Mouse (Mus musculus) liver, adult 2 months (tissue): ENCODE data around the gene Pdzd2.

Source experiments
- CTCF ChIP-seq: fragments of 200-500 bp; IDR thresholded peaks from 2 replicates; pipeline ENCODE4 v1.5.1; 2011; ENCODE audit warnings: low read depth, low read length, control low read depth
- POLR2A ChIP-seq: fragments of 200-500 bp; IDR thresholded peaks from 2 replicates; pipeline ENCODE4 v1.6.1; 2011; ENCODE audit warnings: low read length, control low read depth; ENCODE audit not compliant: insufficient read depth; ENCODE audit errors: extremely low read depth

DNA sequence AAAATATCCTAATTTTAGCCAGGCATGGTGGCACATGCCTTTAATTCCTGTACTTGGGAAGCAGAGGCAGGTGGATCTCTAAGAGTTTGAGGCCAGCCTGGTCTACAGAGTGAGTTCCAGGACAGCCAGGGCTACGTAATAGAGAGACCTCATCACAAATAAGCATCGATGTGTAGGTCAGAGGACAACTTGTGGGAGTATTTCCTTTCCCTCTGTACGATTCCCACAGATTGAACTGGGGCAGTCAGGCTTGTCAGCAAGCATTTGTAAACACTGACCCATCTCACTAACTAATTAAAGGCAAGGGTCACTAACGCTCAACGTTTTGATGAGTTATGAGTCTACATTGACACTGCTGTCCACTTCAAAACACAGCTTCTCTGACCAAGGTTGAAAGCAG lies 425.1 kb downstream of the Pdzd2 start:
- TF ChIP-seq POLR2A: no peak
- no peak for TF ChIP-seq CTCF
